Mouse (Mus musculus) lung, embryonic 14.5 days (tissue): ENCODE measurements around the gene Coq9. TPM values are rescaled to one million over a fixed set of nuclear protein-coding genes. Genes with fewer than 3 reads are reported as not detected.

Source experiments
- ATAC-seq: fragments of 200-750 bp; cut with Nextera tagmentation; 2 replicates; pipeline ENCODE4 v1.8.0; 2017; ENCODE audit warnings: mild to moderate bottlenecking, moderate TSS enrichment, moderate library complexity; ENCODE audit not compliant: insufficient read depth
- DNase-seq: peaks from one replicate; pipeline ENCODE4 v3.0.0-alpha.2; 2015
- H3K27ac ChIP-seq: fragments of 300-500 bp; sonication (generic); 2 replicates; pipeline ENCODE4 v1.5.1; 2014; ENCODE audit warnings: low read depth, mild to moderate bottlenecking, moderate library complexity
- H3K27me3 ChIP-seq: fragments of 300-500 bp; sonication (generic); 2 replicates; pipeline ENCODE4 v1.6.1; 2014; ENCODE audit warnings: low read length, control low read depth; ENCODE audit not compliant: insufficient read depth
- H3K36me3 ChIP-seq: fragments of 300-500 bp; sonication (generic); 2 replicates; pipeline ENCODE4 v1.6.1; 2014; ENCODE audit warnings: control low read depth; ENCODE audit not compliant: insufficient read depth
- H3K4me1 ChIP-seq: fragments of 300-500 bp; sonication (generic); 2 replicates; pipeline ENCODE4 v1.6.1; 2014; ENCODE audit warnings: antibody characterized with exemption, control low read depth; ENCODE audit not compliant: insufficient read depth
- H3K4me2 ChIP-seq: fragments of 300-500 bp; sonication (generic); 2 replicates; pipeline ENCODE4 v1.6.1; 2014; ENCODE audit warnings: mild to moderate bottlenecking
- H3K4me3 ChIP-seq: fragments of 300-500 bp; sonication (generic); 2 replicates; pipeline ENCODE4 v1.5.1; 2014; ENCODE audit warnings: low read depth, low read length
- H3K9ac ChIP-seq: fragments of 300-500 bp; sonication (generic); 2 replicates; pipeline ENCODE4 v1.6.1; 2014
- H3K9me3 ChIP-seq: fragments of 300-500 bp; sonication (generic); 2 replicates; pipeline ENCODE4 v1.6.1; 2016; ENCODE audit warnings: low read depth, low read length, control low read depth
- CTCF ChIP-seq: IDR thresholded peaks from 2 replicates; pipeline ENCODE4 v1.5.1; 2016; ENCODE audit warnings: antibody characterized with exemption, low read depth
- WGBS: fragments of 180-500 bp; shearing (Covaris S2); extraction: QIAGEN DNeasy Blood & Tissue Kit; methylation state at CpG from one replicate; pipeline ENCODE4 v1.1.7; 2014; 5-methylcytosine and 5-hydroxymethylcytosine counted together
- polyA plus RNA-seq: library from polyadenylated mRNA; unstranded; fragments of >200 nt; fragmentation: Nextera tagmentation; extraction: Ambion mirVana; gene quantifications from 2 replicates; pipeline ENCODE4 v1.2.1, GENCODE M21; 2014

Gene Coq9
- polyA plus RNA-seq, 1 experiment from 2014 or later: 58.3 TPM

DNA sequence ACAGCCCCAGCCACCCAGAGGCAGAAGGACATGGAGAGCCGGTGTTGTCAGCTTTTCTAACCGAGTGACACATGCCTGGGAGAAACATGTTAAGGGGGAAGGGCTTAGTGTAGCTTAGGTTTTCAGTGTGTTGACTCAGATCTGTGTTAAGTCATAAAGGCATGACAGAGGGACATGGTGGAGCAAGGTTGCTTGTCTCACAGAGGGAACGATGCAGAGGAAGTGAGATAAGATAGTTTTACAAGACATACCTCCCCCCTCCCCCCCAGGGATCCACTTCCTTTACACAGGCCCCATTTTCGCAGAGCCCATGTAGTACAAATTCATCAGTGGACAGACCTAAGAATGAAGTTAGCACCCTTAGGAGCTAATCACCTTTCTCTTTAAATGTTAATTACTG lies 35.7 kb upstream of the Coq9 start:
- DNase-seq (no peak), ATAC-seq (no peak)
- Histone ChIP-seq H3K27ac (no peak overlapping the region), H3K4me3 (no peak overlapping the region), H3K4me1 (no peaks in the 10 kb centered on the region), H3K4me2 (no peak overlapping the region), H3K27me3 (no peaks in the 10 kb centered on the region), H3K9me3 (no peaks in the 10 kb centered on the region), H3K36me3 (no peaks in the 10 kb centered on the region), H3K9ac (no peak overlapping the region)
- TF ChIP-seq CTCF: no peak
- WGBS: 64% methylated on average over 4 of the region's 4 CpGs

DNA sequence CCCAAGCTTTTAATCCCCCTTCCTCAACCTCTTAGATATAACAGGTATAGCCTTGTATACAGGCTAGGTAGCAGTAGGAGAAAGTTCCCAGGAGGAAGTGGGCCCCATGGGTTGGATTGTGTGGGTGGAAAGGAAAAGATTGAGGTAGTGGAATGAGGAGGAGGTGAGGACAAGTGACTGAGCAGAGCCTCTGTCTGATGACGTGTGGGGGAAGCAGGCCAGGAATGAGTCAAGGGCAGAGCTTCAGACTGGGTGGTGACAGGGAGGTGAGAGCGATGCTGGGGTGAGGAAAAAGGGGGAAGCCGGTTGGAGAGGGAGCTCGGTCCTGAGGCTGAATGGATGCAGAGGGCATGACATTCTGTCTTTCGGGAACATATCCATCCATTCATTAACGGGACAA lies 34.6 kb upstream of the Coq9 start:
- H3K27me3 ChIP-seq: no peaks in the 10 kb centered on the region
- WGBS: 61% methylated on average over 6 of the region's 6 CpGs
- no peak overlapping the region for H3K4me3 ChIP-seq
- H3K4me2 ChIP-seq: no peak overlapping the region
- no peak overlapping the region for H3K9ac ChIP-seq
- no peak for ATAC-seq
- no peaks in the 10 kb centered on the region for H3K4me1 ChIP-seq
- TF ChIP-seq CTCF: no peak
- DNase-seq: no peak
- H3K36me3 ChIP-seq: no peaks in the 10 kb centered on the region
- H3K27ac ChIP-seq: no peak overlapping the region
- no peaks in the 10 kb centered on the region for H3K9me3 ChIP-seq

DNA sequence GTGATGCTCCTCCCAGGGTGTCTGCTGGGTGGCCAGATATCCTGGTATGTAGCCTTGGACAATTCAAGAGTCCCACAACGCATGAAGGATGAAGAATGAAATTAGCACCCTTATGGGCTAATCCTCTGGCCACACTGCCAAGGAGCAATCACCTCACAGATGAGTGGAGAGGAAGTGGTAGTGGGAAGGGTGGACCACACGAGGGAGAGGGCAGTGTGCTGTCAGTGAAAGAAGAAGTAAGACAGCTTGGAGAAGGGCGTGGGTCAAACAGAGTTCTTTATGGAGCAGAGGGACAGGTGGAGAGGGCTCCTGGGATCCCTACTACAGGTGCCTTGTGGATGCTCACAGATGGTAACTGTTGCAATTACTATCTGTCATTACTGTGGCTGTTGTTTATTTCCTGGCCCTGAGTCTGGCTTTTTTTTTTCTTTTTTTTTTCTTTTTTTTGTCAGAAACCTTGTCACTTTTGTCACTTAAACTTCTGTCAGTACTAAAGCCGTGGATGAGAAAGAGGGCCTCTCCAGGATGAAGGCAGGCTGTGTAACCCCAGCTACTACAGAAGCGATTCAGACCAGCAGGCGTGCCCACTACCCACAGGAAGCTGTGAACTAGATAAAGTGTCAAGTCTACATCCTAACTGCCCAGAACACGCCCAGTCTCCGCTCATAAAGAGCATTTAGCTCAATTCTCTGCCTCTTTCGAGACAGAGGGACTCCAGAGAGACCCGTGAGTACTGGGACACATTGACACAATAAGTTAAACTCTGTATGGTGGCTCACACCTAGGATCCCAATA lies 33.4 kb upstream of the Coq9 start:
- 56% methylated on average over 10 of the region's 10 CpGs for WGBS
- ATAC-seq (no peak), DNase-seq (no peak)
- Histone ChIP-seq H3K9me3 (no peaks in the 10 kb centered on the region), H3K27me3 (no peaks in the 10 kb centered on the region), H3K4me2 (no peak overlapping the region), H3K4me3 (no peak overlapping the region), H3K4me1 (no peaks in the 10 kb centered on the region), H3K9ac (no peak overlapping the region), H3K27ac (no peak overlapping the region), H3K36me3 (no peaks in the 10 kb centered on the region)
- no peak for TF ChIP-seq CTCF

DNA sequence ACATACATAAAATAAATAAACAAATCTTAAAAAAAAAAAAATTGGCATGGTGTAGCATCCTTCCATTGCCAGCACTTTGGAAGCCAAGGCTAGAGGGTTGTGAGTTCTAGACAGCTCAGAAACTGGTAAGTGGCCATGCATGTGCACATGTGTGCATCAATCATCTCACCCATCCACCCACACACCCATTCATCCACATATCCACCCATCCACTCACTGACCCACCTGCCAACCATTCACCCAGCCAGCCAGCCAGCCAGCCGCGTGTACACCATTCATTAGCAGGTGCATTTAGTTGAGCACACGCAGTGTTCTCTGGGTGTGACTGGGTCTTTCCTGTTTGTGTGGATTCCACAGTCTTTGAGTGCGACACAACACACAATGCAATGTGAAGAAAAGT lies 32.3 kb upstream of the Coq9 start:
- TF ChIP-seq CTCF: no peak
- WGBS: 70% methylated on average over 4 of the region's 4 CpGs
- no peak for ATAC-seq

DNA sequence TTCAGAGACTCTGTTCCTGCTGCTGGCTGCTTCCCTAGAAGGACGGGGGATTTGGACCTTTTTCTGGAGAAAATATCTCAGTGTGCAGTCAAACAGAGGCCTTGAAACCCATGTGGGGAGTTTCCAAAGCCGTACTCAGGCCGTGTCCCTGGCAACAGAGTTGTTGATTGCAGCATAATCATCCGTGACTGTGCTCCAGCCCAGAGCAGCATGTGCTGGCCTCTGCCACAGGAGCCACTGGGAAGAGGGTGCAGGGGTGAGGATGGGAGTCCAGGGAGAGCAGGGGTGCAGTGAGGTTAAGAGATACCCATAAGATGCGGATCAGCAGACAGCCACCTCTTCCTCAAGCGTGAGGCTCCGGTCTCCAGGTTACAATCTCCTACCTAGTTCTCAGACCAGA lies 30.6 kb upstream of the Coq9 start:
- Histone ChIP-seq H3K4me1 (no peaks in the 10 kb centered on the region), H3K36me3 (no peaks in the 10 kb centered on the region), H3K27me3 (no peaks in the 10 kb centered on the region), H3K9me3 (no peaks in the 10 kb centered on the region), H3K4me3 (no peak overlapping the region), H3K9ac (no peak overlapping the region), H3K27ac (no peak overlapping the region), H3K4me2 (no peak overlapping the region)
- 60% methylated on average over 7 of the region's 7 CpGs for WGBS
- DNase-seq (no peak), ATAC-seq (no peak)
- no peak for TF ChIP-seq CTCF

More for the DNA sequence above, 32.3 kb upstream of the Coq9 start:
- no peaks in the 10 kb centered on the region for H3K36me3 ChIP-seq
- no peak overlapping the region for H3K4me2 ChIP-seq
- H3K4me1 ChIP-seq: no peaks in the 10 kb centered on the region
- H3K9me3 ChIP-seq: no peaks in the 10 kb centered on the region
- no peak overlapping the region for H3K4me3 ChIP-seq
- no peaks in the 10 kb centered on the region for H3K27me3 ChIP-seq
- H3K27ac ChIP-seq: no peak overlapping the region
- no peak overlapping the region for H3K9ac ChIP-seq
- no peak for DNase-seq

DNA sequence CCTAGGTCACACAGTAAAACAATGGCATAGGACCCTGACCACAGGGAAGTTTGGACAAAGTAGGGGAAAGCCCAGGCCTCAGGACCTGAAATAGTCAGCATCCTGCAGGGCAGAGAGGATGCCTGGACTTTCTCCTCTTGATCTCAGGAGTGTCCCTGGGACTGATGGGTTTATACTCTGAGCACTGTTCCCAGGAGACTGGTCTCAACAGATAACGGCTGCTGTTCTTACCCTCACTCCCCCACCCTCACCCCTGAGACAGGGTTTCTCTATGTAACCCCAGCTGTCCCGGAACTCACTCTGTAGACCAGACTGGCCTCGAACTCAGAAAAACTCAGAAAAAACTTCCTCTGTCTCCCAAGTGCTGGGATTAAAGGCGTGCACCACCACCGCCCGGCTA lies 29.7 kb upstream of the Coq9 start:
- H3K9me3 ChIP-seq: no peaks in the 10 kb centered on the region
- ATAC-seq (no peak), DNase-seq (no peak)
- WGBS: 72% methylated on average over 6 of the region's 6 CpGs
- no peak overlapping the region for H3K9ac ChIP-seq
- no peak overlapping the region for H3K4me2 ChIP-seq
- H3K4me3 ChIP-seq: no peak overlapping the region
- H3K4me1 ChIP-seq: no peaks in the 10 kb centered on the region
- no peak overlapping the region for H3K27ac ChIP-seq
- no peaks in the 10 kb centered on the region for H3K36me3 ChIP-seq
- H3K27me3 ChIP-seq: no peaks in the 10 kb centered on the region
- no peak for TF ChIP-seq CTCF

DNA sequence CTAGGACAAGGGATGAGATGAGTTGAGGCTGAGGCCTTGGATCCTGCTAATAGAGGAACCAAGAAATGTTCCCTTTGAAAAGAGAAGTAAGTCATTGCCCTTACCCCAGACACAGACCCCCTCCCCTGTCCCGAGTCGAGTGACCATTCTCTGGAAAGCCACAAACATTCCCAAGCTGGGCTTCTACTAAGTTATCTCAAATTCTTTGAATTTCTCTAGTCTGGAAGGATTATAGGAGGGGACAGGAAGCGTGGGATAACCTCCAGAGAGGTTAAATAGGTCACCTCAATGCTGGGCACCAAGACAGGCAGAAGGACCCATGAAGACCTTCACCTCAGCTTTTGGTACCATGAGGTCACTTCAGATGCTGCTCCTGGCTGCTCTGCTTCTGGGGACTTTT lies 28.0 kb upstream of the Coq9 start, which contains the start of gene Ccl17:
Gene Ccl17, plus strand, starts transcription at position 301 of the 400 bp plus-strand sequence.
- no peak for TF ChIP-seq CTCF
- Histone ChIP-seq H3K4me2 (no peak within 1 kb of the TSS), H3K36me3 (no peaks in the 10 kb centered on the region), H3K27me3 (no peaks in the 10 kb centered on the region), H3K4me3 (no peak within 1 kb of the TSS), H3K9me3 (no peaks in the 10 kb centered on the region), H3K4me1 (no peaks in the 10 kb centered on the region), H3K27ac (no peak within 1 kb of the TSS), H3K9ac (no peak within 1 kb of the TSS)
- DNase-seq (no peak), ATAC-seq (no peak)
- 38% methylated on average over 3 of the region's 3 CpGs for WGBS

DNA sequence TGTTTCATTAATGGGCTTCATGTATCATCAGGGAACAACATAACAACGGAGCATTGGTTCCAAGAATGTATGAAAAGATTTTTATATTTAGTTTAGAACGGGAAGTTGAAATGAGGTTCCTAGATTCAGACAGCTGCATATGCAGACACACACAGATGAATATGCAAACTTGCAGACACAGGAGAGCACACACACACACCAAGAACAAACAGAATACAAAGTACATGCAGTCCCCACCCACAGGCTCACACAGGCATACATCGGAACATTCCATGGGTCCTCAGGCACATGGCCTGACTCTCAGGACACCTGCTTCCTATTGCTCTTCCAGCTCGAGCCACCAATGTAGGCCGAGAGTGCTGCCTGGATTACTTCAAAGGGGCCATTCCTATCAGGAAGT lies 27.3 kb upstream of the Coq9 start:
- DNase-seq (no peak), ATAC-seq (no peak)
- Histone ChIP-seq H3K27me3 (no peaks in the 10 kb centered on the region), H3K4me3 (no peak overlapping the region), H3K9me3 (no peaks in the 10 kb centered on the region), H3K36me3 (no peaks in the 10 kb centered on the region), H3K4me1 (no peaks in the 10 kb centered on the region), H3K4me2 (no peak overlapping the region), H3K9ac (no peak overlapping the region), H3K27ac (no peak overlapping the region)
- 72% methylated on average over 5 of the region's 5 CpGs for WGBS
- TF ChIP-seq CTCF: no peak
